Mouse (Mus musculus): ENCODE results near the gene Pdzd2.

DNA sequence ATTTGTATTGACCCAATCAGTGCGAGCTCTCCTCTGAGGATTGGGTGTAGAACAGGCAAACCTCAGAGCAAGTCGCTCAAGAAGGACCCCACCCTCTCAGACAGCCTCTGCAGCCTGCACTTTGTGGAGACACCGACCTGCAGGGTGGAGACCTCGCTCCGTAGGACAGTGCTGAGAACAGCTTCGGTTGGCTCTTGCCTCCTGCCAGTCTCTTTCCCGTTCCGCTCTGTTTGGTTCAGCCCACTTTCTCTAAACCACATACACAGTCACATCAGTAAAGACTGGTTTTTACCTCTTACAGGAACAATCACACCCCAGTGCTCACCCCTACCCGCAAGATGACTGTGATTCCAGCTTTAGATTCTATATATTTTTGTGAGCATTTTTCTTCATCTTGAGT is 133.4 kb downstream of the Pdzd2 start:
- no peak for TF ChIP-seq CTCF (IDR thresholded peaks at IDR 0.05; ENCODE audit: insufficient read depth, low read length)
- no peak for TF ChIP-seq POLR2A (IDR thresholded peaks at IDR 0.05; ENCODE audit: borderline replicate concordance, extremely low read depth, low read depth, low read length)

Data from lung, adult 2 months (tissue).